Mouse (Mus musculus) brown adipose tissue, adult 24 weeks (tissue): ENCODE results near the gene Speer4d. TPM values are rescaled to one million over a fixed set of nuclear protein-coding genes. Genes with fewer than 3 reads are reported as not detected.
"Not testable (repeated sequence)": the region's sequence is repeated elsewhere in the genome, so short reads cannot be mapped to it uniquely, and the experiment has no call there.

Experiments
- H3K27ac ChIP-seq: fragments of 200-500 bp; replicated peaks from 2 replicates; pipeline ENCODE4 v1.5.1; 2012; ENCODE audit warnings: low read depth, mild to moderate bottlenecking, low read length
- H3K4me1 ChIP-seq: fragments of 200-500 bp; 2 replicates; pipeline ENCODE4 v1.6.1; 2012; ENCODE audit warnings: low read length, mixed read lengths; ENCODE audit not compliant: control insufficient read depth, insufficient read depth, insufficient read length
- H3K4me3 ChIP-seq: fragments of 200-500 bp; 2 replicates; pipeline ENCODE4 v1.5.1; 2012; ENCODE audit warnings: low read depth, mild to moderate bottlenecking, low read length, moderate library complexity; ENCODE audit not compliant: insufficient read depth
- polyA plus RNA-seq: library from polyadenylated mRNA; stranded (reverse); fragments of >200 nt; gene quantifications from 2 replicates; pipeline ENCODE4 v1.2.4, GENCODE M21; 2012; ENCODE audit not compliant: missing spikeins, insufficient read depth, insufficient read length

Gene Speer4d
- not detected in 2 replicates for polyA plus RNA-seq

GRCm38 (mm10) chr5:15618764-15619163 lies at the start of gene Speer4d:
TSS of gene Speer4d (plus strand) at chr5:15619064.
- not testable (repeated sequence) for H3K27ac ChIP-seq, H3K4me1 ChIP-seq, H3K4me3 ChIP-seq

- not testable (repeated sequence) for H3K27ac ChIP-seq, H3K4me1 ChIP-seq, H3K4me3 ChIP-seq
Measured at GRCm38 (mm10) chr5:15573735-15574134, 45.1 kb upstream of the Speer4d start.

- not testable (repeated sequence) for H3K4me1 ChIP-seq, H3K4me3 ChIP-seq, H3K27ac ChIP-seq
Measured at GRCm38 (mm10) chr5:15577033-15577432, 41.8 kb upstream of the Speer4d start, which contains the start of gene Gm21083. TSS of gene Gm21083 (plus strand) at chr5:15577333.

- not testable (repeated sequence) for H3K4me3 ChIP-seq, H3K27ac ChIP-seq, H3K4me1 ChIP-seq
Measured at GRCm38 (mm10) chr5:15586351-15586750, 32.5 kb upstream of the Speer4d start.

- H3K4me3 ChIP-seq, H3K27ac ChIP-seq, H3K4me1 ChIP-seq: not testable (repeated sequence)
Measured at GRCm38 (mm10) chr5:15588291-15588690, 30.6 kb upstream of the Speer4d start.

- H3K27ac ChIP-seq, H3K4me3 ChIP-seq, H3K4me1 ChIP-seq: not testable (repeated sequence)
Measured at GRCm38 (mm10) chr5:15590635-15591034, 28.2 kb upstream of the Speer4d start.

- not testable (repeated sequence) for H3K4me3 ChIP-seq, H3K27ac ChIP-seq, H3K4me1 ChIP-seq
Measured at GRCm38 (mm10) chr5:15591577-15591976, 27.3 kb upstream of the Speer4d start.

- not testable (repeated sequence) for H3K27ac ChIP-seq, H3K4me3 ChIP-seq, H3K4me1 ChIP-seq
Measured at GRCm38 (mm10) chr5:15598831-15599230, 20.0 kb upstream of the Speer4d start.

GRCm38 (mm10) chr5:15600342-15600741 lies 18.5 kb upstream of the Speer4d start:
- H3K4me3 ChIP-seq, H3K4me1 ChIP-seq, H3K27ac ChIP-seq: not testable (repeated sequence)

- H3K4me3 ChIP-seq, H3K27ac ChIP-seq, H3K4me1 ChIP-seq: not testable (repeated sequence)
Measured at GRCm38 (mm10) chr5:15601481-15601880, 17.4 kb upstream of the Speer4d start.

- not testable (repeated sequence) for H3K4me3 ChIP-seq
Measured at GRCm38 (mm10) chr5:15601960-15602359, 16.9 kb upstream of the Speer4d start.

GRCm38 (mm10) chr5:15602424-15602947 lies 16.4 kb upstream of the Speer4d start:
- H3K4me3 ChIP-seq, H3K4me1 ChIP-seq, H3K27ac ChIP-seq: not testable (repeated sequence)

More at GRCm38 (mm10) chr5:15601960-15602359, 16.9 kb upstream of the Speer4d start:
- not testable (repeated sequence) for H3K4me1 ChIP-seq, H3K27ac ChIP-seq

- H3K27ac ChIP-seq, H3K4me1 ChIP-seq, H3K4me3 ChIP-seq: not testable (repeated sequence)
Measured at GRCm38 (mm10) chr5:15603008-15603407, 15.9 kb upstream of the Speer4d start.

GRCm38 (mm10) chr5:15603585-15603984 lies 15.3 kb upstream of the Speer4d start:
- H3K4me1 ChIP-seq, H3K4me3 ChIP-seq, H3K27ac ChIP-seq: not testable (repeated sequence)

GRCm38 (mm10) chr5:15606677-15607076 lies 12.2 kb upstream of the Speer4d start:
- not testable (repeated sequence) for H3K4me1 ChIP-seq, H3K4me3 ChIP-seq, H3K27ac ChIP-seq

- H3K27ac ChIP-seq, H3K4me1 ChIP-seq, H3K4me3 ChIP-seq: not testable (repeated sequence)
Measured at GRCm38 (mm10) chr5:15610695-15611094, 8.2 kb upstream of the Speer4d start.
